Mouse (Mus musculus) neural tube, embryonic 10.5 days (tissue): ENCODE results near the gene Cd164.
A peak's percentile ranks its signal among the peaks of the same experiment; 100 is the strongest.

Experiments
- DNase-seq: peaks from one replicate; pipeline ENCODE4 v3.0.0-alpha.2; 2017; ENCODE audit warnings: low spot score; ENCODE audit errors: extremely low spot score

Gene Cd164

GRCm38 (mm10) chr10:41500941-41501340, 18.3 kb upstream of the Cd164 start:
- DNase-seq, result no peak

- DNase-seq, result no peak
These were observed 14.2 kb upstream of the Cd164 start for GRCm38 (mm10) chr10:41504996-41505395.

- DNase-seq, result peak; percentile 48
These were observed 13.8 kb upstream of the Cd164 start for GRCm38 (mm10) chr10:41505446-41505845.

GRCm38 (mm10) chr10:41509160-41509559, 10.1 kb upstream of the Cd164 start:
- DNase-seq, result peak; percentile 20

GRCm38 (mm10) chr10:41514301-41514700, 4.9 kb upstream of the Cd164 start:
- no peak for DNase-seq

- no peak for DNase-seq
These were observed 4.3 kb upstream of the Cd164 start for GRCm38 (mm10) chr10:41514921-41515320.

GRCm38 (mm10) chr10:41518508-41518980, 670 bp upstream of the Cd164 start:
- DNase-seq, result peak; percentile 82

GRCm38 (mm10) chr10:41519640-41520409, 611 bp downstream of the Cd164 start:
- DNase-seq, result no peak

GRCm38 (mm10) chr10:41520410-41520673, 1.1 kb downstream of the Cd164 start:
- no peak for DNase-seq

GRCm38 (mm10) chr10:41523386-41523785, 4.2 kb downstream of the Cd164 start:
- no peak for DNase-seq

GRCm38 (mm10) chr10:41525696-41526095, 6.5 kb downstream of the Cd164 start:
- no peak for DNase-seq

- no peak for DNase-seq
These were observed 10.8 kb downstream of the Cd164 start for GRCm38 (mm10) chr10:41529972-41530371.

- DNase-seq, result no peak
These were observed 16.8 kb downstream of the Cd164 start for GRCm38 (mm10) chr10:41535991-41536390.

GRCm38 (mm10) chr10:41536714-41537113, 17.5 kb downstream of the Cd164 start:
- DNase-seq, result no peak

- no peak for DNase-seq
These were observed 18.2 kb downstream of the Cd164 start for GRCm38 (mm10) chr10:41537226-41537982.

- DNase-seq, result no peak
These were observed 18.7 kb downstream of the Cd164 start for GRCm38 (mm10) chr10:41537983-41538330.

GRCm38 (mm10) chr10:41538986-41539385, 19.8 kb downstream of the Cd164 start:
- no peak for DNase-seq

- DNase-seq, result no peak
These were observed 22.8 kb downstream of the Cd164 start for GRCm38 (mm10) chr10:41542057-41542456.

- DNase-seq, result no peak
These were observed 24.2 kb downstream of the Cd164 start for GRCm38 (mm10) chr10:41543439-41543838.

GRCm38 (mm10) chr10:41543844-41544243, 24.6 kb downstream of the Cd164 start:
- DNase-seq, result no peak

GRCm38 (mm10) chr10:41544481-41545190, 25.4 kb downstream of the Cd164 start:
- no peak for DNase-seq

GRCm38 (mm10) chr10:41545224-41545755, 26.1 kb downstream of the Cd164 start:
- no peak for DNase-seq
